Mouse (Mus musculus) midbrain, embryonic 13.5 days (tissue): ENCODE measurements at regions not wholly inside any gene's neighbourhood (a gene's known extent, or its start where the extent isn't known, plus 50 kb on each side); places are given as distances from the start of the nearest gene placed in this dataset.
A peak's percentile ranks its signal among the peaks of the same experiment; 100 is the strongest.

Source experiments
- ATAC-seq: fragments of 200-750 bp; cut with Nextera tagmentation; 2 replicates; pipeline ENCODE4 v1.8.0; 2017; ENCODE audit warnings: mild to moderate bottlenecking, moderate TSS enrichment, moderate library complexity
- H3K27ac ChIP-seq: fragments of 300-500 bp; sonication (generic); 2 replicates; pipeline ENCODE4 v1.5.1; 2015; ENCODE audit warnings: inconsistent platforms, mild to moderate bottlenecking, moderate library complexity
- H3K27me3 ChIP-seq: fragments of 300-500 bp; sonication (generic); 2 replicates; pipeline ENCODE4 v1.6.1; 2015; ENCODE audit warnings: mild to moderate bottlenecking, inconsistent platforms
- H3K36me3 ChIP-seq: fragments of 300-500 bp; sonication (generic); 2 replicates; pipeline ENCODE4 v1.6.1; 2015; ENCODE audit warnings: mild to moderate bottlenecking, inconsistent platforms
- H3K4me1 ChIP-seq: fragments of 300-500 bp; sonication (generic); replicated peaks from 2 replicates; pipeline ENCODE4 v1.6.1; 2015; ENCODE audit warnings: inconsistent platforms
- H3K4me2 ChIP-seq: fragments of 300-500 bp; sonication (generic); replicated peaks from 2 replicates; pipeline ENCODE4 v1.6.1; 2015; ENCODE audit warnings: moderate library complexity, mild to moderate bottlenecking, inconsistent platforms
- H3K4me3 ChIP-seq: fragments of 300-500 bp; sonication (generic); replicated peaks from 2 replicates; pipeline ENCODE4 v1.5.1; 2015; ENCODE audit warnings: mild to moderate bottlenecking, inconsistent platforms
- H3K9ac ChIP-seq: fragments of 300-500 bp; sonication (generic); replicated peaks from 2 replicates; pipeline ENCODE4 v1.6.1; 2015; ENCODE audit warnings: mild to moderate bottlenecking, inconsistent platforms
- H3K9me3 ChIP-seq: fragments of 300-500 bp; sonication (generic); 2 replicates; pipeline ENCODE4 v1.6.1; 2016; ENCODE audit warnings: mild to moderate bottlenecking, inconsistent platforms
- WGBS: fragments of 180-500 bp; shearing (Covaris S2); methylation state at CpG from one replicate; pipeline ENCODE4 v1.1.7; 2015; 5-methylcytosine and 5-hydroxymethylcytosine counted together

DNA sequence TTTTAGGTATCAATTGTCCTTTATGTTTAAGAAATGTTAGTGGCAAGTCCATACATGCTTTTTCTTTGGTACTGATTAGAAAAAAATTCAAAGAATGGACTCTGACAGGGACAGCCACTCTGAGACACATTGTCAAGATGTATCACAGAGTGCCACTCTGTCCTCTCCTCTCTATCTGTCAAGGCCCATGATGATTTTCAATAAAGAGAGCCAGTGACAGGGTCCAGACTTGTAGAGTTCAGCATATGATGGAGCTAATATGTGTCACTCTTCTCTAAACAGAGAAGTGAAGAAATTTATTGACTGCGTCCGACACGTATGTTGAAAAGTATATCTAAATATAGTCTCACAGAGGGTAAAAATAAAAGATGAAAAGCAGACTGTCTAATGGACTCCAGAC is 672.2 kb upstream of the 4930452B06Rik start:
- no peaks in the 10 kb centered on the region for H3K4me1 ChIP-seq
- ATAC-seq, result no peak
- 90% methylated on average over 3 of the region's 3 CpGs for WGBS

DNA sequence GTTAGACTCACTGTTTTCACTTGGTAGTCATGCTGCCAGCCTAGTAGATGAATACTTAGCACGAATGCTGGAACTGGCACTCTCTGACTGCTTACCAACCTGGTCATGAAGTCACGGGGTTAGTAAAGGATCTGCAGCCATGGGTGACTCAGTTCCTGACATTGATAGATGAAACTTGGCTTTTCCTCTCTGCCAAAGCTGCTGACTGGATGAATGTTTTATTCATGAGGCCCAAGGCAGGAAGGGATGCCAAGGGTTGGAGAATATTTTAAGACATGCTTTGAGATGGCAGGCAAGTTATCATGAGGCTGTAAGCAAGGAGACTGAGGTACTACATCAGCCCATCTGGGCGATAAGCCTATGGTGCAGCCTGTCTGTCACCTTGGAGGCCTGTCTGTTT is 671.1 kb upstream of the 4930452B06Rik start:
- Histone ChIP-seq H3K27ac (no peak overlapping the region), H3K4me1 (no peaks in the 10 kb centered on the region), H3K4me3 (no peak overlapping the region), H3K4me2 (no peak overlapping the region), H3K36me3 (no peaks in the 10 kb centered on the region), H3K9ac (no peak overlapping the region), H3K27me3 (no peaks in the 10 kb centered on the region), H3K9me3 (no peaks in the 10 kb centered on the region)
- no peak for ATAC-seq
- WGBS, result 85% methylated on average over 3 of the region's 3 CpGs

More for the DNA sequence above, 672.2 kb upstream of the 4930452B06Rik start:
- Histone ChIP-seq H3K4me3 (no peak overlapping the region), H3K9me3 (no peaks in the 10 kb centered on the region), H3K9ac (no peak overlapping the region), H3K36me3 (no peaks in the 10 kb centered on the region), H3K27me3 (no peaks in the 10 kb centered on the region), H3K27ac (no peak overlapping the region), H3K4me2 (no peak overlapping the region)

DNA sequence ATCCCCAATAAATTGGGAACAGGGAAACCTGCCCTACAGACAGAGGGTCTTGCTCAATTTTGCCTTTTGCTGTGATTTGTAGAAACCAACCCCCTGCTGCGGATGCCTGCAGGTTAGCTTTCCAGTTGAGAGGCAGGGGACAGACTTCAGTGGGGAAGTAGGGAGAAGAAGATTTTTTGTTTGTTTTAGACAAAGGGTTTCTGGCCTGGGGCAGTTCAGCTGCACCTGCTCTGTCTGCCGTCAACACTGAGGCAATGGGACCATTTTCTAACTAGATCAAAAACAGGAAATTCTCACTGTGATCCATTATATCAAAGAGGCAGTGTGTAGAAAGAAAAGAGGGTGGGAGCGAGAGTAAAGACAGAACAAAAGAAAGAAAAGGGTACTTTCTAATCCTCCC is 665.6 kb upstream of the 4930452B06Rik start:
- H3K27me3 ChIP-seq, result no peaks in the 10 kb centered on the region
- no peaks in the 10 kb centered on the region for H3K9me3 ChIP-seq
- WGBS, result 13% methylated on average over 3 of the region's 3 CpGs
- H3K4me3 ChIP-seq, result no peak overlapping the region
- no peaks in the 10 kb centered on the region for H3K36me3 ChIP-seq
- peak; percentile 50; the same call in 1 of the 2 replicates for ATAC-seq
- H3K4me2 ChIP-seq, result no peak overlapping the region
- no peak overlapping the region for H3K9ac ChIP-seq
- no peak overlapping the region for H3K27ac ChIP-seq
- peaks cover 21% of the 10 kb centered on the region for H3K4me1 ChIP-seq

DNA sequence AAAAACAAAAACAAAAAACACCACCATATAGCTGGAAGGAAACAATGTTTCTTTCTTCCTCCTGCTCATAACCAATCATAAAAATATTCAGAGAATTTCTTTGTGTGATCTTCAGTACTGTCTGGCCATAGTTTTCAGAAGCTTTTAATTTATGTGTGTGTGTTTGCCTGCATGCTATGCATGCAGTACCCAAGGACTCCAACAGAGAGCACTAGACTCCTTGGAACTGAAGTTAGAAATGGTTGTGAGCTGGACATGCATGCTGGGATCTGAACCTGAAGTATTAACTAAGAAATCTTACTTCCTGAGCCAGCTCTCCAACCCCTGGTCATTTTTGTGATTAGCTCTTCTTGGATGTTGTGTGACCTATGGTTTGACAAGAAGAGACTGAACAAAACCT is 664.7 kb upstream of the 4930452B06Rik start:
- H3K36me3 ChIP-seq, result no peaks in the 10 kb centered on the region
- no peak for ATAC-seq

DNA sequence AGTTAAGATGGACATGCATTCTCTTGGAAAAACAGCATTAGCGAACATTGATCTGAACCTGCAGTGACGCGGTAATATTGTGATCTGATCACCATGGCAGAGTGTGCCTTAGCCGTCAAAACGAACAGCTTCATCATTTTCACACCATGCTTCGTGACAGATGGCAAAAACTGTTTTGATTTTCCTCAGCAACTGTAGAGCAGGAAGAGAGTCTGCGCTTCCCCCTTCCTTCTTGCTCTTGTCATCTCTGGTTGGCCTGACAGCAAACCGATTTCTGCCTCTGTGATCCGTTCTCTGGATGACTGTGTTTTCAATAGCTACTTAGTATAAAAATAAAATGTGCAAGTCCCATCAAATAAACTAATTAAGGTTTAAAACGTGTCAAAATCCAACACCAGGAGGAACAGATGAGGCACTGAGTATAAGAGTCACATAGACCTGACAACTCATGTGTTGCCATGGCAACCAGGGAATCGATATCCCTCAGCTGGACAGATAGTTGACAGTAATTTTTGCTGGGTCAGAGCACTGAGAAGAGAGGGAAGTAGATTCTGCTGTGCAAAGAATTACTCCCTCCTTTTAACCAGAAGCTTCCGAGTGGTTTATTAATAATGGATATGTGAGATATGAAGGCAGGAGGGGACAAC is 663.9 kb upstream of the 4930452B06Rik start:
- Histone ChIP-seq H3K9ac (no peak overlapping the region), H3K4me2 (no peak overlapping the region), H3K27me3 (no peaks in the 10 kb centered on the region), H3K36me3 (no peaks in the 10 kb centered on the region), H3K9me3 (no peaks in the 10 kb centered on the region), H3K27ac (no peak overlapping the region), H3K4me3 (no peak overlapping the region), H3K4me1 (peaks cover 21% of the 10 kb centered on the region)
- peak; percentile 80 for ATAC-seq
- WGBS, result 65% methylated on average over 12 of the region's 12 CpGs

More for the DNA sequence above, 664.7 kb upstream of the 4930452B06Rik start:
- Histone ChIP-seq H3K4me1 (peaks cover 21% of the 10 kb centered on the region), H3K4me2 (no peak overlapping the region), H3K27ac (no peak overlapping the region), H3K9ac (no peak overlapping the region), H3K4me3 (no peak overlapping the region), H3K9me3 (no peaks in the 10 kb centered on the region), H3K27me3 (no peaks in the 10 kb centered on the region)

DNA sequence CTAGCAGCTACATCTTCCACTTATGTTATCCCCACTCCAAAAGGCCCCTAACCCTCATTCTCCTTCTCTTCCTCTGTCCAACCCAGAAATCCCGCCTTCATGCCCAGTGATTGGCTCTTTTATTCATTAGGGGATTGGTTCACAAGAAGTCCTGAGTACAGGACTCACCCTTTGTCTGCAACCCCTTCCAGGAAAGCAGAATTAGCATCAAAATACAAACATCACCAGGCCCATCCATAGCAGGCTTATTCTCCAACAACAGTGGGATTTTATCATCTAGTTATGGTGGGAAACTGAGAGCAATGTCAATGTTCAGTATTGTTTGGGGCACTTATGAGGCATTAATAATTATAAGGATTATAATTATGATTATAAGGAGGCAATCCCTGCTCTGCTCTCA is 661.3 kb upstream of the 4930452B06Rik start:
- no peak for ATAC-seq
- WGBS, result 61% methylated on average over 1 of the region's 1 CpGs
- H3K4me2 ChIP-seq, result no peak overlapping the region

DNA sequence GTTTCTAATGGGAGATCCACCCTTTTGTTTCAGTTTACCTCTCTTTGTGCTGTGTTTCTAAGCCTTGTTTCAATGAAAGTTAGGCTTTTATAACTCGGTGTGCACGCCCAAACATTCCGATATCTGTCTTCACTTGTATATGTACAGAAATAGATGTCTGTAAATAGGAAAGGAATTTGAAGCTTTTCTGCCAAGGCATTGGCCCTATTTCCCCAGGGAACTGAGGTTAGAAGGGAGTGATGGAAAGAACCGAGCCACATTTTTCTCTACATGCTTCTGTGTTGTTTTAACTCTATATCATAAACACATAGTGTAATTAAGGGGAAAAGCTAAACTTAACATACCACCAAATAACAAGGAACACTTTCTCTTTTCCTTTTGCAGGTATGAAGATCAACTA is 653.8 kb upstream of the 4930452B06Rik start:
- WGBS, result 88% methylated on average over 4 of the region's 4 CpGs
- Histone ChIP-seq H3K9ac (no peak overlapping the region), H3K27me3 (no peaks in the 10 kb centered on the region), H3K27ac (no peak overlapping the region), H3K4me1 (no peaks in the 10 kb centered on the region), H3K4me3 (no peak overlapping the region), H3K36me3 (no peaks in the 10 kb centered on the region), H3K9me3 (no peaks in the 10 kb centered on the region), H3K4me2 (no peak overlapping the region)
- ATAC-seq, result no peak

More for the DNA sequence above, 661.3 kb upstream of the 4930452B06Rik start:
- H3K4me1 ChIP-seq, result peaks cover 21% of the 10 kb centered on the region
- H3K27me3 ChIP-seq, result no peaks in the 10 kb centered on the region
- no peaks in the 10 kb centered on the region for H3K9me3 ChIP-seq
- H3K36me3 ChIP-seq, result no peaks in the 10 kb centered on the region
- H3K4me3 ChIP-seq, result no peak overlapping the region
- H3K27ac ChIP-seq, result no peak overlapping the region
- H3K9ac ChIP-seq, result no peak overlapping the region

DNA sequence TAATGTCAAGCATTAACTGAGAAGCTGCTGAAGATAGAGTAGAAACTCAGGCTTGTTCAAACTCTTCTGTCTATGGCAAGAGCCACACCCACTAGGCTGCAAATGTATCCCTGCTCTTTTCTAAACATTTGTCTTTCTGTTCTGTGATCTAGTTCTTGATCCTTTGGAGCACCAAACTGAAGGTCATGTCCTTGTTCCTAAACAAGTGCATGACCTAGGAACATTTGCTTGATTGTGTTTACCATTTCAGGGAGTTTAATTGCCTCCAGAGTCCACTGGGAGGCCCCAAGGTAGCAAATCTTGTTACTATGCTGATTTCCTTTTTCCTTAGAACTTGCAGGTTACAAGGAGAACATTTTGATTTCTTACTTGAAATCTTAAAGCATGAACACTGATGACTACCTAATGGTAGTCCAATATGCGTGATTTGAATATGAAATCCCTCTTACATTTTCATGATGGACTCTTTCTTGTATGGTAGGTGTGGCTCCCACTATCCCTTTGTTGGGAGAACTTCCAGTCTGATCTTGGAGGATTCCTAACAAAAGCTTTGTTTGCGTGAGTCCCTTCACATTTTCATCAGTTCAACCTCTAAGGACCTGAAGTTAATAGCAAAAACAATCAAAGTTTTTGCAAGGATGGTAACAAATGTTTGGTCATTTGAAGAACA is 652.9 kb upstream of the 4930452B06Rik start:
- no peak overlapping the region for H3K27ac ChIP-seq
- ATAC-seq, result no peak

DNA sequence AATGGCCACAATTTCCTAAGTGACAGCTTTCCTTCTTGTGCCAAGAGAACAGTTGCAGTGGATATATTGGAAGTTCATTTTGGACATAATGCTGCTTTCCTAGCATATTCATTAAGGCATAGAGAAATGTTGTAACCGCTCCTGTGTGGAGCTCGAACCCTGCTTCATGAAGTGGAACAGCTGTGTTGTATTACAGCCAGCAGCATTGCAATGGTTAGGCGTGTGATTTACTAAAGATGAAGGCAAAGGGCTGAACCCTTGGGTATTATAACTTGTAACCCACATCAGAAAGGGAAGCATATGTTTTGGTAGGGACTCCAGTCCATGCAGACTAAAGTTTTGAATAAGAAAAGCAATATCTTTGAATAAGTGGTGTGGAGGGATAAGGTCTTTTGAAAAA is 649.2 kb upstream of the 4930452B06Rik start:
- Histone ChIP-seq H3K9ac (no peak overlapping the region), H3K9me3 (no peaks in the 10 kb centered on the region), H3K4me2 (no peak overlapping the region), H3K4me3 (no peak overlapping the region), H3K4me1 (no peaks in the 10 kb centered on the region), H3K27me3 (no peaks in the 10 kb centered on the region), H3K36me3 (no peaks in the 10 kb centered on the region), H3K27ac (no peak overlapping the region)
- 80% methylated on average over 3 of the region's 3 CpGs for WGBS
- ATAC-seq, result no peak

More for the DNA sequence above, 652.9 kb upstream of the 4930452B06Rik start:
- Histone ChIP-seq H3K4me2 (no peak overlapping the region), H3K9ac (no peak overlapping the region), H3K27me3 (no peaks in the 10 kb centered on the region), H3K4me1 (no peaks in the 10 kb centered on the region), H3K36me3 (no peaks in the 10 kb centered on the region), H3K9me3 (no peaks in the 10 kb centered on the region), H3K4me3 (no peak overlapping the region)
- 89% methylated on average over 2 of the region's 2 CpGs for WGBS

DNA sequence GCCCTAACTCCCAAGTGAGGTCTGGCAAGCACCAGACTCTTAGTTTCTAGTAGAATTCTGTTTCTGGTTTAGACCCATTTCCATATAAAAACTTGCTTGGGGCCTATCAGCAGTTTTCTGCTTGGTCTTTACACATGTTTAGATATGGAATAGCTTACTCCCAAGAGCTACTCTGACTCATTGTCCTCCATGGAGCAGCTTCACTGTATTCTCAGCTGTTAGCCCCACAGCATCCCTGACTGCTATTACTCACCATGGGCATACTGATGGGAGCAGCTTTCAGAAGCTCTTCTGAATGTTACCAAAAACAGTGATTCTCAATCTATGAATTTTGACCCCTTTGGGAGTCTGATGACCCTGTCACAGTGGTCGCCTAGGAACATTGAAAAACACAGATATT is 630.1 kb upstream of the 4930452B06Rik start:
- Histone ChIP-seq H3K4me2 (no peak overlapping the region), H3K27me3 (no peaks in the 10 kb centered on the region), H3K27ac (no peak overlapping the region), H3K9ac (no peak overlapping the region), H3K4me3 (no peak overlapping the region), H3K4me1 (no peaks in the 10 kb centered on the region), H3K36me3 (no peaks in the 10 kb centered on the region), H3K9me3 (no peaks in the 10 kb centered on the region)
- 75% methylated on average over 1 of the region's 1 CpGs for WGBS
- ATAC-seq, result no peak

DNA sequence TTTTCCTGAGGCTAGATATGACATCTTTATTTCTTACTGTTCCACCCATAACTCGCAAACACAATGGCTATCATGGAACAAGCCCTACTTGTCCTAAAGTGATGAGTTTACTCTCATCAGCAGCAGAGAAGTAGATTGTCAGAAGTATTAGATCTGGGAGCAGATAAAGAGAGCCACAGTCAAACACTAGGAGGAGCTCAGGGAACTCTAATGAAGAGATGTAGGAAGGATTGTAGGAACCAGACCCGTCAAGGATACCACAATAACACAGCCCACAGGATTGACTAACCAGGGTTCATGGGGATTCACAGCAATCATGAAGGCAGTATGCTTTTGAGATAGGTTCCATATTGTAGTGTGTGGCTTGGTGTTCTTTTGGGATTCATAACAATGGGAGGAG is 628.5 kb upstream of the 4930452B06Rik start:
- ATAC-seq, result no peak
- 83% methylated on average over 2 of the region's 2 CpGs for WGBS
- Histone ChIP-seq H3K36me3 (no peaks in the 10 kb centered on the region), H3K9me3 (no peaks in the 10 kb centered on the region), H3K4me1 (no peaks in the 10 kb centered on the region), H3K4me3 (no peak overlapping the region), H3K9ac (no peak overlapping the region), H3K27ac (no peak overlapping the region), H3K27me3 (no peaks in the 10 kb centered on the region), H3K4me2 (no peak overlapping the region)

DNA sequence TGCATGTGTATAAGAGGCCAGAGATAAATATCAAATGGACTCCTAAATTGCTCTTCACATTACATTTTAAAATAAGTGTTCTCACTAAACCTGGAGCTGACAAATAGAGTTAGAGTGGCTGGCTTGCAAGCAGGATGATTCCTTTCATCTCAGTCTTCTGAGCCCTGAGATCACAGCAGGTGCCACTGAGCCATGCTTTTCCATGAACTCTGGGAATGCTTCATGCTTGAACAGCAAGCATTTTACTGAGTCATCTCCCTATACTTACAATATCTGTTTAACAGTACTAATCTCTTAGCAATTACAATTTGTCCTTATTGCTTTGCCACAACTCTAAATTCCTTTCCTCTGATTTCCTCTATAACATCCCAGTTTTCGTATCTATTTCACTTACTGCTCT is 622.1 kb upstream of the 4930452B06Rik start:
- Histone ChIP-seq H3K27me3 (no peaks in the 10 kb centered on the region), H3K4me3 (no peak overlapping the region), H3K4me1 (no peaks in the 10 kb centered on the region), H3K36me3 (no peaks in the 10 kb centered on the region), H3K9ac (no peak overlapping the region), H3K4me2 (no peak overlapping the region), H3K27ac (no peak overlapping the region), H3K9me3 (no peaks in the 10 kb centered on the region)
- WGBS, result 79% methylated on average over 1 of the region's 1 CpGs
- no peak for ATAC-seq

DNA sequence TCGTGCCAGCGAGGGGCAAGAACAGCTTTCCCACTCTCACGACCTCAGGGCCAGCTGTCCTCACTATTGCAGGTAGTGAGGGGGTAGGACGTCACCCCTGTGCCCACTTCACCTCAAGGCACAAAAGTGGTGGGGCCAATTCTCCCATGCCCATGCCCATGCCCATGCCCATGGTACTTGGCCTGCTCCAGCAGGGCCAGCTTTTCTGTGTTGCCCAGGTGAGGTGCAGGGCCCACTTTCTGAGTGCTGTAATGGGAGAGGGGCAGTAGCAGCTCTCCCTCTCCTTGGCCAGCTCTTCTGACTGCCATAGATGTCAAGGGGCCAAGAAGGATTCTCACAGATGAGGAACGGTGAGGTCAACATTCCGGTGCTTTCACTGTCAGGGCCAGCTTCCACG is 619.6 kb upstream of the 4930452B06Rik start:
- Histone ChIP-seq H3K4me1 (no peaks in the 10 kb centered on the region), H3K9ac (no peak overlapping the region), H3K4me2 (no peak overlapping the region), H3K27me3 (no peaks in the 10 kb centered on the region), H3K9me3 (no peaks in the 10 kb centered on the region), H3K4me3 (no peak overlapping the region), H3K36me3 (no peaks in the 10 kb centered on the region), H3K27ac (no peak overlapping the region)
- ATAC-seq, result peak; percentile 27; the same call in 1 of the 2 replicates
- 96% methylated on average over 7 of the region's 7 CpGs for WGBS
